Mouse (Mus musculus) colon, adult 2 months (tissue): ENCODE measurements around the gene Ddx31. TPM values are rescaled to one million over a fixed set of nuclear protein-coding genes. Genes with fewer than 3 reads are reported as not detected.

Experiments used
- polyA plus RNA-seq: library from polyadenylated mRNA; depleted of rRNA; stranded (reverse); fragments of >200 nt; gene quantifications from 2 replicates; pipeline ENCODE4 v1.2.3, GENCODE M21; 2012; rRNA removed

Ddx31 gene
- polyA plus RNA-seq: 1.4 and 2.8 TPM in 2 replicates

GRCm38 (mm10) chr2:28840222-28840951 lies at the start of gene Ddx31, which contains the start of gene Gtf3c4:
Gene Ddx31 (plus strand): TSS chr2:28840406.
Gene Gtf3c4 (minus strand): TSS chr2:28840360.

GRCm38 (mm10) chr2:28916513-28916865 lies 76.3 kb downstream of the Ddx31 start, which contains the start of gene Barhl1:
Gene Barhl1 (minus strand): TSS chr2:28916668.

Other genes with a start within 250 kb of the Ddx31 start
- gene Gfi1b, start 218.4 kb upstream of the Ddx31 start, polyA plus RNA-seq: 1.1 and 1.2 TPM in 2 replicates
- 9.5 and 10.0 TPM in 2 replicates for gene Tsc1, start 199.2 kb upstream of the Ddx31 start, polyA plus RNA-seq
- gene Spaca9, start 140.7 kb upstream of the Ddx31 start, polyA plus RNA-seq: 0.39 and 0.92 TPM in 2 replicates
- 0.14 and 0.20 TPM in 2 replicates for gene Ak8, start 140.2 kb upstream of the Ddx31 start, polyA plus RNA-seq
- gene Gtf3c4, start within 50 bp of the Ddx31 start, polyA plus RNA-seq: 8.3 and 9.3 TPM in 2 replicates
- 0.03 and 0.09 TPM in 2 replicates for gene Barhl1, start 76.3 kb downstream of the Ddx31 start, polyA plus RNA-seq
- 0.59 and 0.62 TPM in 2 replicates for gene Cfap77, start 214.7 kb downstream of the Ddx31 start, polyA plus RNA-seq
- gene Ttf1, start 219.9 kb downstream of the Ddx31 start, polyA plus RNA-seq: 4.7 and 5.5 TPM in 2 replicates